Mouse (Mus musculus) brain, embryonic 14.5 days (tissue): ENCODE measurements around the gene Casz1.

Experiments
- CTCF ChIP-seq: fragments of 200-500 bp; IDR thresholded peaks from 2 replicates; pipeline ENCODE4 v1.5.1; 2012; ENCODE audit warnings: inconsistent platforms, mild to moderate bottlenecking, moderate library complexity, borderline replicate concordance; ENCODE audit not compliant: insufficient read depth, insufficient read length; ENCODE audit errors: extremely low read depth
- POLR2A ChIP-seq: fragments of 200-500 bp; IDR thresholded peaks from 2 replicates; pipeline ENCODE4 v1.6.1; 2012; ENCODE audit warnings: mild to moderate bottlenecking, inconsistent platforms, borderline replicate concordance; ENCODE audit not compliant: poor library complexity, insufficient read depth, insufficient read length, severe bottlenecking; ENCODE audit errors: extremely low read depth

GRCm38 (mm10) chr4:148889011-148889410 is 84.8 kb downstream of the Casz1 start:
- TF ChIP-seq CTCF (no peak), POLR2A (no peak)
